Mouse (Mus musculus) small intestine, adult 2 months (tissue): ENCODE measurements around the gene Ttc9c.

Source experiments
- CTCF ChIP-seq: fragments of 200-500 bp; IDR thresholded peaks from 2 replicates; pipeline ENCODE4 v1.5.1; 2012; ENCODE audit warnings: low read depth, mild to moderate bottlenecking, control low read depth, inconsistent platforms, low read length, moderate library complexity, mixed read lengths; ENCODE audit not compliant: insufficient replicate concordance, insufficient read length; ENCODE audit errors: extremely low read depth
- POLR2A ChIP-seq: fragments of 200-500 bp; IDR thresholded peaks from 2 replicates; pipeline ENCODE4 v1.6.1; 2012; ENCODE audit warnings: low read depth, mild to moderate bottlenecking, control low read depth, inconsistent platforms, low read length, moderate library complexity

- TF ChIP-seq POLR2A (no peak), CTCF (no peak)
Observed at GRCm38 (mm10) chr19:8798947-8799315, 20.2 kb downstream of the Ttc9c start.
